Mouse (Mus musculus) erythroblast, embryonic 14.5 days (primary cell): Measurements from ENCODE around the gene Rplp0. TPM values are rescaled to one million over a fixed set of nuclear protein-coding genes. Genes with fewer than 3 reads are reported as not detected.

ENCODE experiments used
- H3K27me3 ChIP-seq: 2 replicates; pipeline ENCODE4 v1.6.1; 2012; ENCODE audit warnings: inconsistent platforms; ENCODE audit not compliant: control insufficient read depth
- H3K36me3 ChIP-seq: 2 replicates; pipeline ENCODE4 v1.6.1; 2012; ENCODE audit warnings: mild to moderate bottlenecking, inconsistent platforms; ENCODE audit not compliant: control insufficient read depth
- H3K4me1 ChIP-seq: 2 replicates; pipeline ENCODE4 v1.6.1; 2012; ENCODE audit warnings: inconsistent platforms; ENCODE audit not compliant: control insufficient read depth
- H3K4me3 ChIP-seq: replicated peaks from 2 replicates; pipeline ENCODE3; 2012; ENCODE audit warnings: moderate library complexity, mild to moderate bottlenecking, inconsistent platforms
- H3K9me3 ChIP-seq: 2 replicates; pipeline ENCODE4 v1.6.1; 2012; ENCODE audit warnings: low read length, inconsistent platforms, mixed read lengths; ENCODE audit not compliant: control insufficient read depth
- GATA1 ChIP-seq: IDR thresholded peaks from 2 replicates; pipeline ENCODE4 v1.6.1; 2012; ENCODE audit warnings: low read length, inconsistent platforms, mixed read lengths
- TAL1 ChIP-seq: IDR thresholded peaks from 3 replicates; pipeline ENCODE4 v1.6.1; 2012; ENCODE audit warnings: low read length, inconsistent platforms, mixed read lengths
- polyA plus RNA-seq: library from polyadenylated mRNA; stranded (reverse); fragments of >175 nt; gene quantifications from 2 replicates; pipeline ENCODE4 v1.2.3, GENCODE M21; 2012

The Rplp0 gene
- polyA plus RNA-seq, 1 experiment: 550 TPM

DNA sequence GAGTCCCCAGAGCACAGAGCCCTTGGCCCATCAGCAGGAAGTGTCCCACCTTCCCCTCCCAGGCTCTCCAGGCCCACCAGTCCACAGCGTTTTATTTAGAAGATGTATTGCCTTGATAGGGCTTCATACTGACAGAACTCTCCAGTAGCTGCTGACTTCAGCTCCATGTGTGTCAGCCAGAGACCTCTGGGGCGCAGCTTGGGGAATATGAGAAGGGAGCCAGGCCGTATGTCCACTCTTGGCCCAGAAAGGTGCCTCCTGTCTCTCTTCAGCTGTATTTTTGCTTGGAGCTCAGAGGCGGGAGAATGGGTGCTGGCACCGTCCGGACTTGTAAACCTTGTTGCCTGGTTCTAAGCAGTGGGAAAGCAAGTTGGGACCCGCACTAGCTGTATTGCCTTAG lies 11.8 kb upstream of the Rplp0 start:
- Histone ChIP-seq H3K27me3 (peaks cover under 1% of the 10 kb centered on the region; the same call in 1 of the 2 replicates), H3K9me3 (no peaks in the 10 kb centered on the region), H3K4me3 (no peak overlapping the region), H3K4me1 (peaks cover 17% of the 10 kb centered on the region), H3K36me3 (peaks cover 55% of the 10 kb centered on the region)
- TF ChIP-seq TAL1 (no peak), GATA1 (no peak)

DNA sequence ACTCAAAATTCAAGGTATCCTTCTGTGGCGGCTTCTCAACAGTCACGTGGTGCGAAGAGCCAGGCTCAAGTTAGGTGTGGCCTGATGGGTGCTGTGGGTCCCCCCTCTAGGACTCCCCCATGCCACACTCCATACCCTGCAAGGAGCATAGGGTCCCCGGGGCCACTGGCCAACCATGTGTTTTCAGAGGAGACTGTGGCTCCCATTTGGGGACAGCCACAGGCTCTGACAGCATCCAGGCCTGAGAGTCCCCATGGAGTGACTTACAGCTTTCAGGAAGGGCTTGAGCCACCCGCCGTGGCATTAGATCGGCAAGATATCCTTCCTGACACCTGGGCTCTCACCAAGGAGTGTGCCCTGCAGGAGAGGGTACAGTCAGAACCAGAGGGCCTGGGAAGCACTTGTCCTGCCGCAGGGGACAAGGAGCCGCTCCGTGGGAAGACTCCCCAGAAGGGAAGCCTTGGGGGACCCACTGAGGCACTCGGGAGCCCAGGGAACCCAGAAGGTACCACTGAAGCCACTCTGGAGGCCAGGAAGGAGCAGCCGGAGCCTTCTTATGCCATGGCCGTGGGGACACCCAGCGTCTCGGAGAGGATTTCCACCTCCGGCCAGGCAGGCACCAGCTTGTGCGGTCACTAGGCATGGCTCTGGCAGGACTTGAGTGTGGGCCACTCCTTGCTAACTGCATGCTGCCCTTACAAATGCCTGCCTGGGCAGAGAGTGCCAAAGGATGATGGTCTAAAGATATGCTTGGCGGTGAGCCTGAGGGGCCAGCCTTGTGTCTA lies 10.6 kb upstream of the Rplp0 start:
- TF ChIP-seq GATA1: no peak
- no peak for TF ChIP-seq TAL1
- Histone ChIP-seq H3K9me3 (no peaks in the 10 kb centered on the region), H3K4me1 (peaks cover 4% of the 10 kb centered on the region), H3K27me3 (no peaks in the 10 kb centered on the region), H3K36me3 (peaks cover 66% of the 10 kb centered on the region), H3K4me3 (no peak overlapping the region)

GRCm38 (mm10) chr5:115550482-115551005 lies 8.7 kb upstream of the Rplp0 start:
- Histone ChIP-seq H3K4me3 (no peak overlapping the region), H3K27me3 (no peaks in the 10 kb centered on the region), H3K9me3 (no peaks in the 10 kb centered on the region), H3K36me3 (peaks cover 64% of the 10 kb centered on the region), H3K4me1 (no peaks in the 10 kb centered on the region)
- TF ChIP-seq TAL1 (no peak), GATA1 (no peak)

DNA sequence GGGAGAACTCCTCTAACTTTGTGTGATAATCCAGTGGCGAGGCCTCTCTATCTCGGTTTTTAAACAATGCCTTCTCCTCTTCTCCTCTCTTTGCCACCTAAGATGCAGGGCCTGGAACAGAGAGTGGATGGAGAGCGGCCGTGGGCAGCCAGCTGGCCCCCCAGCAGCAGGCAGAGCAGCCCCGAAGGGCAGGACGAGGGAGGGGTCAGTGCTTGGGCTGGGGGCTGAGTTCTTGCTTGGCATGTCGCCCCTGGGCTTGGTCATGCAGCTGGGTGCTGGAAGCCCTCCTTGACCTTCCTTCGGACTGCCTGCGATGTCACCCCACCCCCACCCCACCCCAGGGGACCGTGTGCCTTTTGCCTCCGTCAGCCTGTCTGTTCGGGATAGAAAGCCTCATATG lies 7.9 kb upstream of the Rplp0 start:
- H3K4me3 ChIP-seq: no peak overlapping the region
- no peaks in the 10 kb centered on the region for H3K9me3 ChIP-seq
- peaks cover 56% of the 10 kb centered on the region for H3K36me3 ChIP-seq
- H3K4me1 ChIP-seq: peaks cover 5% of the 10 kb centered on the region
- H3K27me3 ChIP-seq: no peaks in the 10 kb centered on the region
- TF ChIP-seq GATA1 (no peak), TAL1 (no peak)

- no peaks in the 10 kb centered on the region for H3K9me3 ChIP-seq
- peaks cover 7% of the 10 kb centered on the region for H3K4me1 ChIP-seq
- H3K4me3 ChIP-seq: no peak overlapping the region
- H3K36me3 ChIP-seq: peaks cover 52% of the 10 kb centered on the region
- H3K27me3 ChIP-seq: no peaks in the 10 kb centered on the region
- TF ChIP-seq TAL1 (no peak), GATA1 (no peak)
These were observed 7.5 kb upstream of the Rplp0 start for GRCm38 (mm10) chr5:115551799-115552198.

DNA sequence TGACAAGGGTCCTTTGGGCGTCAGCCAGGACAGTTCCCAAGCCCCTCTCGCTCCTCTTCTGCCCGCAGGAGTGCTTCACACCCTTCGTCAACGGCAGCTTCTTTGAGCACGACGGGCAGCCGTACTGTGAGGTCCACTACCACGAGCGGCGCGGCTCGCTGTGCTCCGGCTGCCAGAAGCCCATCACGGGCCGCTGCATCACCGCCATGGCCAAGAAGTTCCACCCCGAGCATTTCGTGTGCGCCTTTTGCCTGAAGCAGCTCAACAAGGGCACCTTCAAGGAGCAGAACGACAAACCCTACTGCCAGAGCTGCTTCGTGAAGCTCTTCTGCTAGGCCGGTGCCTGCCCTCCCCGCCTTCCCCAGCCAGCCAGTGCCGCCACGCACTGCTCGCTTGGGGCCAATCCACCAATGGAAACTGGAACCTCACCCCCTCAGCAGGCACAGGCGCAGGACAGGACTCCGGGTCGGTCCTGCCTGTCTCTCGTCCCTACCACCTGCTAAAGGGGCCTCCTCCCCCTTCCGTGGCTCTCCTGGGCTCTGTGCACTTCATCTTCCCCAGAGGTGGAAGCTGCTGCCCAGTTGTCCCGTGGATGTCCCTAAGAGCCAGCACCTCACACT lies 5.4 kb upstream of the Rplp0 start:
- H3K4me3 ChIP-seq: no peak overlapping the region
- peaks cover 14% of the 10 kb centered on the region for H3K4me1 ChIP-seq
- H3K36me3 ChIP-seq: peaks cover 34% of the 10 kb centered on the region
- TF ChIP-seq GATA1 (no peak), TAL1 (no peak)
- H3K27me3 ChIP-seq: no peaks in the 10 kb centered on the region
- no peaks in the 10 kb centered on the region for H3K9me3 ChIP-seq

GRCm38 (mm10) chr5:115554536-115555291 lies 4.6 kb upstream of the Rplp0 start:
- TF ChIP-seq GATA1 (no peak), TAL1 (no peak)
- no peaks in the 10 kb centered on the region for H3K27me3 ChIP-seq
- no peaks in the 10 kb centered on the region for H3K9me3 ChIP-seq
- peaks cover 32% of the 10 kb centered on the region for H3K36me3 ChIP-seq
- H3K4me1 ChIP-seq: peaks cover 14% of the 10 kb centered on the region
- H3K4me3 ChIP-seq: no peak overlapping the region

DNA sequence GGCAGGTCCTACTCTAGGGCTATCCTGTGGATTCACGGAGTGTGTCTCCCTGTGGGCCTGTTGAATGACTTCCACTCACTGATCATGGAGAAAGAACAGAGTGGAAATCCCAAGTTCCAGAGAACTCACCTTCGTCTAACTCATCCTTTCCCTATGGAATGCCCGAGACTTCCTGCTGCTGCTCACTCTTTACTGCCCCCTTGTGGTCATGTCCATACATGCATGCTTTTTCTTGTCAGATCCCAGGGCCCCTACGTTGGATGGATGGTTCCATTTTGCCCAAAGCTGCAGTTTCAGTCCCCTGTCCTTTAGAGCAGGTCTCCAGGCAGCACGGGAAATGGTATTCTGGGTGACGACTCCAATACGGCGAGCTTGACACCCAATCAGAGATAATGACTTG lies 3.0 kb upstream of the Rplp0 start:
- Histone ChIP-seq H3K36me3 (peaks cover 37% of the 10 kb centered on the region), H3K27me3 (no peaks in the 10 kb centered on the region), H3K4me1 (peaks cover 27% of the 10 kb centered on the region), H3K9me3 (no peaks in the 10 kb centered on the region), H3K4me3 (no peak overlapping the region)
- TF ChIP-seq GATA1: peak; percentile 39; the same call in 1 of the 2 replicates
- no peak for TF ChIP-seq TAL1
